Mouse (Mus musculus) layer of hippocampus, postnatal 10 days (tissue): ENCODE results near the gene C130032M10Rik. TPM values are rescaled to one million over a fixed set of nuclear protein-coding genes. Genes with fewer than 3 reads are reported as not detected.
"Not testable (repeated sequence)": the region's sequence is repeated elsewhere in the genome, so short reads cannot be mapped to it uniquely, and the experiment has no call there.

Experiments
- DNase-seq, 2 experiments: peaks; one replicate each; pipeline ENCODE4 v3.0.0; 2021; ENCODE audit warnings: low spot score in 2 of 2
- total RNA-seq, 2 experiments: library from RNA; stranded (reverse); gene quantifications; 2 replicates each; pipeline ENCODE4 v1.2.3; 2021

C130032M10Rik gene
- total RNA-seq, 2 experiments from 2014 or later, result not detected

DNA sequence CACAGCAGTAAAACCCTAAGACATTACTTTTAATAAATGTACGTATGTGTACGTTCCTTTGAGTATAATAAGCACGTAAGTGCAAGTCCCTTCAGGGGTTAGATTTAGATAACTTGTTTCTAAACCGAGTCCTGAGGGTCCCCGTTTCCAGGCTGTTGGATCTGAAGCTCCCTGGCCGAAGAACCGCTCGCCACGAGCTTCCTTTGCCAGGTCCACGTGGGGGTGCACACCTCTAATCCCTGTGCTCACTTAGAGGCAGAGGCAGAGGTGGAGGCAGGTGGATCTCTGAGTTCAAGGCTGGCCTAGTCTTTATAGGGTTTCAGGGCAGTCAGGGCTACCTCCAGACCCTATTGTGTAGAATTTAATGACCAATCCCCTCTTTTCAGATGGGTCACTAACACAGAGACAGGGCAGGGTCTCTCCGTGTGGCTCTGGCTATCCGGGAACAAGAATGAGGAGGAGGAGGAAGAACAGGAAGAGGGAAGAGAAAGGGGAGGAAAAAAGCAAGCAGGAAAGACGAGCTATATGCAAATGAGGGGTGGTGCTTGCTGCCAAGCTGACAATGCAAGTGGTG lies 2.5 kb downstream of the C130032M10Rik start:
- DNase-seq, result no peak

DNA sequence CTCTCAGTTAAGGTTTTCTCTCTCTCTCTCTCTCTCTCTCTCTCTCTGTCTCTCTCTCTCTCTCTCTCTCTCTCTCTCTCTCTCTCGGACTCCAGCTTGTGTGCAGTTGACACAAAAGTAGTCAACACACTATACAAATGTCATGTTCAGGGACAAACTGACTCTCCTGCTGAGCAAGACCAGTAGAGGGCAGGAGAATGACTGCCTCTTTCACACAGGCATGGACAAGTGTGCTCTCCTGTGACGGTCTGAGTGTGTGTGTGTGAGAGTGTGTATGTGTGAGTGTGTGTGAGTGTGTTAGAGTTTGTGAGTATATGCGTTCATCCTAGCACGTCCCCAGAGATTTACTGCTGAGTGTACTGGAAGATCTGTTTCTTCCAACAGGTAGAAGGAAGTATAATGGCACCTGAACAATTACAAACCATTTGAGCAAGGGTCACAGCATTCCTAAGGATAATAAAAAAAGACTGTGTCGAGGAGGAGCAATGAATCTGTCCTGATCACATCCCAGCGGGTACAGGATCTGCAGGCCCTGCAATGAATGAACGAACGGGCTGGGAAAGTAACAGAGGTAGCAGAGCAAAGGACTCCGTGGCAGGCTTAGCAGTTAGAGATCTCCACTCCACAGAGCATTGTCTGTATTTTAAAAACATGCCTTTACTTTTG lies 3.4 kb downstream of the C130032M10Rik start:
- DNase-seq, result no peak

DNA sequence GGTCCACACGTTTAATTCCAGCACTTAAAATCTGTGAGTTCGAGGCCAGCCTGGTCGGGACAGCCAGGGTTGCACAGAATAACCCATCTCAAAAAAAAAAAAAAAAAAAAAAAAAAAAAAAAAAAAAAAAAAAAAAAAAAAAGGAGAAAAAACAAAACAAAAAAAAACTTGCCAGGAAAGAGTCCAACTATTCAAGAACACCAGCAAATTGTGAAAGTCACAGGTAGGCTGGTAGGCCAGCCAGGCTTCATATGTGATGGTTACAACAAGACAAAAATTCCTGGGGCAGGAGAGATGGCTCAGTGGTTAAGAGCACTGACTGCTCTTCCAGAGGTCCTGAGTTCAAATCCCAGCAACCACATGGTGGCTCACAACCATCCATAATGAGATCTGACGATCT lies 5.0 kb downstream of the C130032M10Rik start:
- DNase-seq, result not testable (repeated sequence)

DNA sequence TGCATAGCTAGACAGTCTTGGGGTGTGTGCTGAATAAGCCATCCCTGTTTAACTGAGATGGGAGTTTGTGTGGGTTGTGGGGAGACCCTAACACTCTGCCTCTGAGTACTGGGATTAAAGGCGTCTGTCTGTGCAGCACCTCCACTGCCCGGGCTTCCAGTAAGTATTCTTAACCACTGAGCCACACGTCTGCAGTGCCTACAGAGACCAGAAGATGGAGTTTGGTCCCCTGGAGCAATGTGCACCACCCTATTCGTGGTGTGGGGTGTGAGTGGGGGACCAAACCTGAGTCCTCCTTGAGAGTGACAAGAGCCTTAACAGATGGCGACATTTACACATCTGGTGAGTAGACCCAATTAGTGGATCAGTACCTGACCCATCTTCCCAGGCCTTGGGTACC lies 6.5 kb downstream of the C130032M10Rik start:
- DNase-seq, result no peak

DNA sequence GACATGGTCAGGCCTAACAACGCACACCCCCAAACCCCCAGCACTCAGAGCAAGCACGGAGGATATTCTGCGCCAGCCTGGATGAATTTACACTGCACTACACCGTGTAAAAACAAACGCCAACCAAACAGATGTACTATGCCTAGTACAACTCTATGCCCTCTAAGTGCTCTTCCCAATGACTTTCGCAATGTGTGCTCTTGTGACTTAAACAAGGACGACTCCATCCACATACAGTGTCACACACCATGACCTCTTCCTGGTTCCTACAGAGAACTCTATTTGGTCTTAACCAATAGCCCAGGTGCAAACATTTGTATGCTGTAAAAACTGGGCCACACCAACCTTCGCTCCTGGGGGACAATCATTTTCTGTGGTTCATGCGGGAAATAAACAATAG lies 7.0 kb downstream of the C130032M10Rik start:
- no peak for DNase-seq

DNA sequence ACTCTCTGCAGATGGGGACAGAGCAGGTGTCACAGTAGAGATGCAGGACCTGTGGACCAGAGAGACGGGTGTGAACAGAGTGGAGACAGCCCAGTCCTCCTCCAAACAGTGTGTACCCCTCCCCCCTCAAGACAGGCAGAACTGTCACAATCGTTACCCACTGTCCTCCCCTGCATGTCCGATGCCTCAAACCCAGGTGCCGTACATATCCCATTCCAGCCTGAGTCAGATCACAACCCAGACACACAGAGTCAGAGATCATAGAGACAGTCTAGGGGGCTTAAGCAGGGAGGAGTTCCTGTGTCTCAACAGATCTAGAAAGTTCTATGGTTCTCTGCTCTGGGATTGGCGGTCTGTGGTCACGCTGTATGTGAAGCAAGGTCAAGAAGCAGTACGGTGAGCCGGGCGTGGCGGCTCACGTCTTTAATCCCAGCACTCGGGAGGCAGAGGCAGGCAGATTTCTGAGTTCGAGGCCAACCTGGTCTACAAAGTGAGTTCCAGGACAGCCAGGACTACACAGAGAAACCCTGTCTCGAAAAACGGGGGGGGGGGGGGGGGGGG lies 9.7 kb downstream of the C130032M10Rik start:
- DNase-seq, result no peak

DNA sequence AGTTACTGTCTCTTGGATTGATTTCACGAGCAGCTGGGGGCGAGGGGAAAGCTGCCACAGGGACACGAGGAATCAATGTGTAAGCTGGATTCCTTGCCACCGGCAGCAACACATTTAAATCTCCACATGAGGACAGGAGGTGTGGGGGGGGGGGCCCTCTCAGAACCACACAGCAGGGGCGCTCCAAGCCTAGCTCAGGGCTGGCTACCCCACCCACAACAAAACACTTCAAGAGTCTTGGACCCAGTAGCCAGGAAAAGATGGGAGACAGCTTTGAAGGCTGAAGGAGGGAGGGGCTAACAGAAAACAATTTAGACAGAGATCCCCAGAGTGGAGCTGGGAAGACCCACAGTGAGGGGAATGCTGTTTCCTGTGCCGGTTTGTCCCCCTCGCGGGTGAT lies 10.4 kb downstream of the C130032M10Rik start:
- DNase-seq, result no peak

DNA sequence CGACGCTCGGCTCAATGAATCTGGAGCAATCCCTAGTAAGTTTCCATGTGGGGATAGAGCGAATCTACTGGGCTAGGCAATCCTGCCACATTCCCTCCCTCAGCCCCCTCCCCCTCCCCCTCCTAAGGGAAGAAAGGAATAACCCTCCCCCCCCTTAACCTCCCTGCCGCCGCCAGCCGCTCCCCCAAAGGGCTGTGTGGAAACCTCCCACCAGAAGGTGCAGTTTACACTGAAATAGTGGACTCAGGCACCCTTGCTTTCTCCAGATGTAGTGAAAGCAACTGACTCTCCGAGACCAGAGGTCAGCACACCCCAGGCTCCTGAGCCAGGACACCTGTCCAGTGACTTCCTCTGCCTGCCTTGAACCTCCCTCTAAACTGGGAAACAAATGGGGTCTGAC lies 11.1 kb downstream of the C130032M10Rik start:
- DNase-seq, result no peak

DNA sequence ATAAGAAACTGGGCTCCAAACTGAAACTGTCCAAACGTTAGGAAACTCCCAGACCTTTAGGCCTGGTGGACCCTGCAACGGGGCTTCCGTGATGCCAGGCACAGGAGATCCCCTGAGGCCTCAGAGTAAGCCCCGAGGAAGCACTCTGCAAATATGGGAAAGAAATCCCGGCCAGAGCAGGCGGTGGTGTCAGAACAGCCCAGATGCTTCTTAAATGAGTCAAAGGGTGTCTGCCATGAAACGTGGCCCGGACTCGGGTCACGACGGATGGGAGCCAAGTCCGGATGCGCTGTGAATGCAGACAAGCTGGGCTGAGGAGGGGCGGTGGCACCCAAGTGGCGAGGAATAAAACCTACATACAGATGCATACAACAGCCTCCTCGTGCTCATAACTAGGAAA lies 11.6 kb downstream of the C130032M10Rik start:
- DNase-seq, result no peak

DNA sequence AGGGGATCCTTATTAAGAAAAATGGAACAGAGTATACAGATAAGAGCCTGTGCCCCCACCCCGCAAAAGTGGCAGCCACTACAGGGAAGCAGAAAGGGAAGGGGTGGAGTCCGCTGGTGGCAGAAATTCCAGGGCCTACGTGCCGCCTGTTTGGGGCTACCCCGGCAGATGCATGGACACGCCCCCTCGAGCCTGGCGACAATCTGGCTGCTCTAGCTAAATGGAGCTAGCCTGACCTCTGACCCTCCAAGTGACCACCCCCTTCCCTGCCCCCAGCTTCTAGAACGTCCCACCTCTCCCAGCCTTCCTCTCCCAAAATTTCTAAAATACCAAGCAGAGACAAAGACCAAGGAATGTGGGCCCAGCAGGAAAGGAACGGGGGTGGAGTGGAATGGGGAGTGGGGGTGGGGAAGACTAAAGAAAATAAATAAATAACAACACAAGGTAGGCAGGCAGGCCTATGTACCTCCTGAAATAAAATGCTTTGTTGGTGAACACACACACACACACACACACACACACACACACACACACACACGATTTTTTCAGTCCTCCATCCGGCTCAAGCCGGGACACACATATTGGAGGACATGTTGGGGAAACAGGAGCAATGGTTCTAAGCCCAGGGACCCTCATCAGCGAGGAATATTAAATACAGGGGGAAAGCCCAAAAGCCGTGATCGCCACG lies 12.6 kb downstream of the C130032M10Rik start:
- no peak for DNase-seq

DNA sequence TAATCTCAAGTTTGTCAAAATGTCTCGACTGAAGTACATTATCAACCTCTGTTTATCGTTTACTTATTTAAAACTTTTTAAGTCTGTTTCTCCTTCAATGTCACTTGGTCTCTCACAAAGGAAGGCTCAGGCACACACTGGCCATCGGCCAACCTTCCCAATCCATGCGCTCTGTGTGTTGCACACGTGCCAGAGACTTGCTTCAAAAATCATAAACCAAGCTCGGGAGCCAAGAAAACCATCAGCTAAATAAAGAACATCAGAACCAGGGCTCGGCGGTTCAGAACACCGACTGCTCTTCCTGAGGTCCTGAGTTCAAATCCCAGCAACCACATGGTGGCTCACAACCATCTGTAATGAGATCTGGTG lies 13.2 kb downstream of the C130032M10Rik start:
- DNase-seq, result no peak

DNA sequence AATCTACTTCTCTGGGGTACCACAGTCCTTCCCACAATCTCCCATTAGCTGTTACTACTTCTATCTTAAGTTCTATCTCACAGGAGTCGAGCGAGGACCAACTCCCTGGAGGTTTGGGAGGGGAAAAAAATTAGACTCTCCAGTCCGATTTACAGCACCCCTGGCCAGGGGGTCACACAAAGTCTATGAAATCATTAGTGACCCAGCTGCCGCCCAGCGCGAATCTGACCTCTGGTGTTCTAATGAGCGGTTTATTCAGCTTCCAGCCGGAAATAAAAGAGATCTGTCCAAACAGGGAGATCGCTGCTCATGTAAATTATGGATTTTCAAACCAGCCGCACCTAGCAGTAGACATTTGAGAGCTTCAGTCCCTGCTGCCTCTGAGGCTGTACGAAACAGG lies 15.8 kb downstream of the C130032M10Rik start:
- DNase-seq, result no peak

DNA sequence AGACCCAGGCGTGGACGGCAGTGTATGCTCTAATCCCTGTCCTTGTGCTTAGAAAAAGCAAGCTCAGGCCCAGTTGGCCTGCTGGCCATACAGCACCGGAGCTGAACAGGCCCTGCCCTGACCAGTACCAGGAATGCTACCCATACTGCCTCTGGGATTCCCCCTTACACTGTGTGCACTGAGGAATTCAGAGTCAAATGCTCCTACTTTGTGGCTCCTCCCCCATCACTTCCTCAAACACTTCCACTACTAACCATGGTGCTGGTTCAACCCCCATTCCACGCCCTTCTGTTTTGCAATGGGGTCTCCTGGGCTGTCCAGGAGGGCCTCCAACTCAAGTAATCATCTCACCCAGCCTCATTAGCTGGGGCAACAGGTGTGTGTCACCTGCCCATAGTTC lies 18.4 kb downstream of the C130032M10Rik start:
- DNase-seq, result no peak

DNA sequence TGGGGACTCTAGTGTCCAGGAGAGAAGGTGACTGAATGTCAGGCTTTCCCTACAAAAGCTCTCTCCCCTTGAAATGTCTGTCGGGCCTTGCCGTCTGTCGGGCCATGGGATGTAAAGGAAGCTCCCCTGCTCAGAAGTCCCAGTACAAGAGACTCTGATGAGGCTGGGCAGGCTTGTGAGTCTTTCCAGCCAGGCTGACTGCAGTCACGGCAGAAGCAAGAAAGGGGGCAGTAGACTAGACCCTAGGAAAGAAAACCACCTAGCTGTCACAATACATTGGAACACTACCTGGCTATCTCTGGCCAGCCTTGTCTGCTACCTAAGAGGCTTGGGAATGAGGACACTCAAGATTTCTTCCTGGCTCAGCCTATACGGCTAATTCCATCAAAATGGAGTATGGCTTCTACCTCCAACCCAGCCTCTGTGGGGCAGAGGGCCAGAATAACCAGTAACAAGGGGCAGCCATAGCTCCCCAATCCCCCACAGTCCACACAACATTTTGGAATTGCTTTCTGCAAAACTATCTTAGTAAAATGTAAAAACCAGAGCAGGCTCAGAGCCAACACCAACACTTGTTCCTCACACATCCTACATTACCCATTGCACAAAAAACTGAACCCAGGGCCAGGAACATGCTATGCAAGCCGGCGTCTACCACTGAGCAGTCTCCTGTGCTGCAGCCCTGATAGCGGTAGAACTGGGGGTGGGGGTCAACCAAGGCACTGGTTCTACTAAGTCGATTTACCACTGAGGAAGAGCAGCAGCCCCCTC lies 19.4 kb downstream of the C130032M10Rik start:
- no peak for DNase-seq

DNA sequence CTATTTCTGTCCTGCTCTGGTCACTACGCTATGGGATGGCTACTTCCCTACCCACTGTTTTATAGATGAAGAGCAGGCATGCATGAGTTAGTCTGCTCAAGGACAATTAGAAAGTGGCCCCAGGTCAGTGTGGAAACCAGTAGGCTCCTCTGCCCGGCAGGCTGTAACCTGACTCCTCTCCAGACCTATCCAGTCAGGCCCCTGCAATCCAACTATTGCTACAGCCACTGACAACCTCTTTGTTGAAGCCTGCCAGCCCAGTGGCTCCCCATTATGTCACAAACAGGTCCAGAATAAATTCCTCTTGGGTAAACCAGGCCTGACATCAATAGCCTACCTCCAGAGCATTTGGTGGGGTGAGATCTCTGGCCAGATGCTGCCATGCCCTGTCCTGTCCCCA lies 21.1 kb downstream of the C130032M10Rik start:
- DNase-seq, result no peak

DNA sequence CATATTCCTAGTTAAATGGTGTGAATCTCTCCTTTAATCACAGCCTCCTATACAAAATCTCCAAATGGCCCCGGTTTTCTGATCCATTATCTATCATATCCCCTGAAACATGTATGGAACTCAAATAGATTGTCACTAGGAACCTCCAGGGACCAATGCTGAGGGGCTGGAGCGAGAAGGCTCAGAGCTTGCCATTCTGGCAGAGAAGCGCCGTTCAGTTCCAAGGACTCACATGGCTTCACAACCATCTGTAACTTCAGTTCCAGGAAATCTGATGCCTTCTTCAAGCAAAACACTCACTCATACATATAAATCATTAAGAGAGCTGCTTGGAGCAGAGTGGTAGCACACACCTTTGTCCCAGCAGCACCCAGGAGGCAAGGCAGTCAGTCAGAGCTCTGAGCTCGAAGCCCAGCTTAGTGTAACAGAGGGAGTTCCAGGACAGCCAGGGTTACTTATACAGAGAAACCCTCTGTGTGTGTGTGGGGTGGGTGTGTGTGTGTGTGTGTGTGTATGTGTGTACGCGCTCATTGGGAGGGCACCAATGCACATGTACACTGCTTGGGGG lies 23.6 kb downstream of the C130032M10Rik start:
- no peak for DNase-seq

DNA sequence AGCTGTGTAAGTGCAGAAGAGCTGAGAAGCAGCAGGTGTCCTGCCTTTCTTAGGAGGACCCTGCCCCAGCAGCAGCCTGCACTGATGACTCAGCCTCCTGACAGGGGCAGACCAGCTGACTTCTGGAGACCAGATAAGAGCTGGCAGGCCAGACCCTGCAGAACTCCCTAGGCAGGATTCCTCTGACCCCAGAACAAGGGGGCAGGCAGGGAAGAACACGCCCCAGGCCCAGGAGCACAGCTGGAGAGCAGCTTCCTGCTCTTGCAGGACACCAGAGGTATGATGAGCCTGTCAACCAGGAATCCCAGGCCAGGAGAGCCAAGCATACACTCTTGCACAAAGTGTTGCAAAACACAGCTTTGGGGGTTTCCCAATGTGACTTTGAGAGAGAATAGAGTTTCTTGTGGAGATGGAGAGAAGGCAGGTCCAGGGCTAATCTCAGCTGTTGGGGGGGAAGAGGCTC lies 25.8 kb downstream of the C130032M10Rik start:
- no peak for DNase-seq

DNA sequence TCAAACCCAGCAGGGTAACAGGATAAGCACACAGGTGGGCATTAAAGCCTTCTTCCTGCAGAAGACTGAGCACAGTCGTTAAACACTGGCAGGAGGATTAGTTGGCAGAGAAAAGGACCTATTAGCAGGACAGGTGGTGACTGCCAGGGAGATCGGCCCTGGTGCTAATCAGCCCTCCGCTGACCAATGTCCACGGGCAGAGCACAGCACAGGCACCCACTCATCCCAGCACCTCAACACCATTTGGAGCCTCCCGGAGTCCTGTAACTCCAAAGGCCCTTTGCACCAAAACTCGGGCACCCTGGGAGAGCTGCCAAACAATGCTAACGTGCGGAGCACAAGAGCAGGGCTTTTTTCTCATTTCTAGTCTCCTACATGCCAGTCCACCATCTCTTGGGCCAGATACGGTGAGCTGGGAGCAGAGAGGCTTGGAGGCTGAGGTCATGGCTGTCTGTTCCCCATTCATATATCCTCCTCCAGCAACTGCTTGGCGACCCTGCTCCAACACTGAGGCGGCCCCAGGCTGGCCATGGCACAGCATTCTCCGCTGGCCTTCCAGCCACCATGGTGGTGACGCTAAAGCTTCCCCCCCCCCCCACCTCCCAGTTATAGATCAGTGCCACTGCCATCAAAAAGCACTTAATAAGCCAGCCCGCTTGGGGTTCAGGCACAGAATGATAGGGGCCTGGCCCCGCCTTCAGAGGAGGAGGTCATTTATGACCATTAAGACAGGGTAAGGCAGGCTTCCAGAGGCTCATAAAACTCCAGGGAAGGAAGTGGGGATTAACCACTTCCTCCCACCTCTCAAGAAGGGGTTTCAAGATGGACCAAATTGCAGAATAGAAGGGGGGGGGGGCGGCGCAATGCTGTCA lies 28.6 kb downstream of the C130032M10Rik start:
- no peak for DNase-seq

DNA sequence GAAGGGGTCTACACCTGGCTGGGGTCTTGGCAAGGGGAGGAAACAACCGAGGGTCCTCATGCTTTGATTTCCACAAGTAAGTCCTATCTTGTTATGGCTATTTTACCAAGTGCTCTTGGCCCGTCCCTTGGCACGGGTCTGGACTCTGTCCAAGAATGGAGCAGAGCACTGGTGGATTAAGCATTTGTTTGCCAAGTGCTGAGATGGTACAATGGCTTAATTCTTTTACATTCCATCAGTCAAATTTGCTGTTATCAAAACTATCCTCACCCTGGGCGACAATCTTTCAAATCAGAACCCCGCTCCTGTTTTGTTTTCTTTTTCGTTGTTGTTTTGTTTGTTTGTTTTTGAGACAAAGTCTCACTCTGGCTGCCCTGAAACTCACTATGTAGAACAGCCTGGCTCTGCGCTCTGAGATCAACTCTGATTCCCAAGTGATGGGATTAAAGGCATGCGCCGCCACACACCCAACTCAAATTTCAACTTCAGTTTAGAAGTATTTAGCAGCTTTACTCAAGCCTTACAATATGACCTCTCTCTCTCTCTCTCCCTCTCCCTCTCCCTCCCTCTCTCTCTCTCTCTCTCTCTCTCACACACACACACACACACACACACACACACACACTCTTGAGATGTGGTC lies 29.4 kb downstream of the C130032M10Rik start:
- no peak for DNase-seq

DNA sequence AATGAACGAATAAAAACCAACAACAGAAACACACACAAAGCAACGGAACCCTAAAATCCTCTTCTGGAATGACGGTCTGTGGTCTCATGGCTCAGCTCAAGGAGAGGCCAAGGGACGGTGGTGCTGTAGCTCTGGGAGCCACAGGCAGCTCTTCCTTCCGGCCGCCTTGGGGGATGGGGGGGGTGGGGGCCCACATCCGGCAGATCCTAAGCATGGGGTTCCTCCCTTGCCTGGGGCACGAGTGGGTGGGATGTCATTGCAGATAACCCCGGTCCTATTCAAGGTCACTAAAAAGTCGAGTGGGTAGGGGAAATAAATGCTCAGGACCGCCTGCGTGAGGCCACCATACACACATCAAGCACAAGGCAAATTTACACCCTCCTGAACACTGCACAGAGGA lies 31.3 kb downstream of the C130032M10Rik start:
- DNase-seq, result no peak
